Mouse (Mus musculus): ENCODE data around the gene Fgf15.

DNA sequence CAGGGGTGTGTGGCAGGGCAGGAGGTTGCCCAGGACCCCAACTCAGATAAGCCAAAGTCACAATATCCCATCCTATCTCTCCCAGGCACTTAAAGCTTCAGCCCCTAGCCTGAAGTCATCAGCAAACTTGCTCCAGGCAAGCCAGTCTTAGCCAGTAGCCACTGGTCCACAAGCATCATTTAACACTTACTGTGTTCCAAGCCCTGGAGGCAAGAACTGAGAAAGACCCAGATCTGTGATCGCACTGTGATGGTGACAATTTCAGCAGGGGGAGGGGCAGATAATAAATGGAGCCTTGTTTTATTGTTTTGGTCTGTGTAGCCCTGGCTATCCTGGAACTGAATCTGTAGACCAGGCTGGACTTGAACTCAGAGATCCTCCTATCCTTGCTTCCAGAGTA, 37.6 kb upstream of the Fgf15 start:
- TF ChIP-seq POLR2A (IDR thresholded peaks at IDR 0.05; ENCODE audit: control insufficient read depth, low read depth, low read length) (no peak), CTCF (IDR thresholded peaks at IDR 0.05; ENCODE audit: control insufficient read depth, insufficient read depth, insufficient replicate concordance, low read depth, low read length) (no peak)
